Mouse (Mus musculus) neutrophil, adult 5-6 weeks (primary cell): Measurements from ENCODE around the gene Olfr1326-ps1. TPM values are rescaled to one million over a fixed set of nuclear protein-coding genes. Genes with fewer than 3 reads are reported as not detected.

ENCODE experiments used
- ATAC-seq: fragments of 151-379, 151-347 bp; 2 replicates; pipeline ENCODE4 v1.8.0; 2017; ENCODE audit warnings: mild to moderate bottlenecking, moderate TSS enrichment; ENCODE audit not compliant: insufficient number of reproducible peaks, poor library complexity, low FRiP score, severe bottlenecking; ENCODE audit errors: extremely low read depth
- total RNA-seq: library from RNA; stranded (forward); fragments of 200-1000 nt; gene quantifications from 2 replicates; pipeline ENCODE4 v1.2.3, GENCODE M21; 2017

Gene Olfr1326-ps1
- not detected in 2 replicates for total RNA-seq

- no peak for ATAC-seq
These were observed at the start of gene Olfr1326-ps1 for GRCm38 (mm10) chrX:74574788-74575187. Olfr1326-ps1 (minus strand) TSS chrX:74574888.

DNA sequence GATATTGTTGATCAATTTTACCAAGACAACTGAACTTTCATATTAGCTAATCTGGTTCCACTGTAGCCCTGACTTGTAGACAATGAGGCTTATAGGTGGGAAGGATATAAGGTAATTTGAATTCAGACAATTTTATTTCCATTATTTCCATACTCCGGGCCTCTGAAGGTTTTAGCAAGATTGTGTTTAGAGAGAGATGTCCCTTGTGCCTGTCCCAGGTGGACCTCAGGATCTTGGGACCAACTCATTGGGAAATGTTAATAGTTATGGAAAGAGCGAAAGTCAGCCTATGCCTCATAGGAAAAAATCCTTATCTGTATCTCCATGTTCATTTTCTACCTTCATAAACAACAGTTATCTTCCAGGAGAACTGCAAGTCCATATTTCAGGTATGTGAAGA, 17.7 kb upstream of the Olfr1326-ps1 start, which contains the start of gene Olfr1325:
Olfr1325 (plus strand) TSS at position 301 of the 400 bp plus-strand sequence.
- no peak for ATAC-seq

Other genes with a start within 250 kb of the Olfr1326-ps1 start
- gene Plxna3, start 245.8 kb downstream of the Olfr1326-ps1 start, total RNA-seq: 2.9 and 3.4 TPM in 2 replicates
- gene Lage3, start 221.3 kb downstream of the Olfr1326-ps1 start, total RNA-seq: 3.6 and 4.5 TPM in 2 replicates
- 7.8 and 7.9 TPM in 2 replicates for gene Ubl4a, start 201.7 kb downstream of the Olfr1326-ps1 start, total RNA-seq
- 12.9 and 14.2 TPM in 2 replicates for gene Slc10a3, start 201.5 kb downstream of the Olfr1326-ps1 start, total RNA-seq
- gene Fam3a, start 181.6 kb downstream of the Olfr1326-ps1 start, total RNA-seq: 22.6 and 27.9 TPM in 2 replicates
- 48.4 and 59.4 TPM in 2 replicates for gene Ikbkg, start 181.6 kb downstream of the Olfr1326-ps1 start, total RNA-seq
- 95.0 and 103 TPM in 2 replicates for gene G6pdx, start 145.7 kb downstream of the Olfr1326-ps1 start, total RNA-seq
- gene Gm6880, start 93.5 kb downstream of the Olfr1326-ps1 start, total RNA-seq: not detected in 2 replicates
- gene Olfr1325, start 17.8 kb upstream of the Olfr1326-ps1 start, total RNA-seq: not detected in 2 replicates
- gene Gm5640, start 70.7 kb upstream of the Olfr1326-ps1 start, total RNA-seq: not detected in 2 replicates
- not detected in 2 replicates for gene Gm6890, start 166.0 kb upstream of the Olfr1326-ps1 start, total RNA-seq